Mouse (Mus musculus) right cerebral cortex, postnatal 10 days (tissue): ENCODE results near the gene 1600012H06Rik.
"Not testable (repeated sequence)": the region's sequence is repeated elsewhere in the genome, so short reads cannot be mapped to it uniquely, and the experiment has no call there.

Experiments used
- DNase-seq, 2 experiments: peaks; one replicate each; pipeline ENCODE4 v3.0.0; 2021; ENCODE audit warnings: low spot score in 2 of 2

1600012H06Rik gene

GRCm38 (mm10) chr17:14943009-14943728, at the start of gene 1600012H06Rik, which contains the start of gene Wdr27:
Gene 1600012H06Rik, plus strand, starts transcription at chr17:14943184.
Gene Wdr27, minus strand, starts transcription at chr17:14943158.
- peak; percentile 99 to 100 for DNase-seq

GRCm38 (mm10) chr17:14895058-14895457, 47.9 kb upstream of the 1600012H06Rik start:
- DNase-seq = not testable (repeated sequence)

- no peak for DNase-seq
These were observed 44.0 kb upstream of the 1600012H06Rik start for GRCm38 (mm10) chr17:14898972-14899371.

GRCm38 (mm10) chr17:14903212-14903611, 39.8 kb upstream of the 1600012H06Rik start:
- no peak for DNase-seq

GRCm38 (mm10) chr17:14904206-14904605, 38.8 kb upstream of the 1600012H06Rik start:
- DNase-seq = no peak

GRCm38 (mm10) chr17:14904637-14905265, 38.2 kb upstream of the 1600012H06Rik start:
- peak; percentile 79 to 87 for DNase-seq

- no peak for DNase-seq
These were observed 36.4 kb upstream of the 1600012H06Rik start for GRCm38 (mm10) chr17:14906611-14907010.

- no peak for DNase-seq
These were observed 35.8 kb upstream of the 1600012H06Rik start for GRCm38 (mm10) chr17:14907136-14907535.

- no peak for DNase-seq
These were observed 33.7 kb upstream of the 1600012H06Rik start for GRCm38 (mm10) chr17:14909331-14909730.

GRCm38 (mm10) chr17:14910771-14911170, 32.2 kb upstream of the 1600012H06Rik start:
- DNase-seq = no peak

- no peak for DNase-seq
These were observed 30.6 kb upstream of the 1600012H06Rik start for GRCm38 (mm10) chr17:14912420-14912819.

GRCm38 (mm10) chr17:14912981-14913380, 30.0 kb upstream of the 1600012H06Rik start:
- no peak for DNase-seq

- no peak for DNase-seq
These were observed 28.6 kb upstream of the 1600012H06Rik start for GRCm38 (mm10) chr17:14914401-14914800.

- no peak for DNase-seq
These were observed 25.1 kb upstream of the 1600012H06Rik start for GRCm38 (mm10) chr17:14917866-14918265.

- DNase-seq = no peak
These were observed 21.4 kb upstream of the 1600012H06Rik start for GRCm38 (mm10) chr17:14921582-14921981.

- DNase-seq = no peak
These were observed 15.3 kb upstream of the 1600012H06Rik start for GRCm38 (mm10) chr17:14927644-14928218.

GRCm38 (mm10) chr17:14928631-14929030, 14.4 kb upstream of the 1600012H06Rik start:
- no peak for DNase-seq

GRCm38 (mm10) chr17:14930697-14931096, 12.3 kb upstream of the 1600012H06Rik start:
- DNase-seq = no peak

- no peak for DNase-seq
These were observed 11.5 kb upstream of the 1600012H06Rik start for GRCm38 (mm10) chr17:14931469-14931868.

GRCm38 (mm10) chr17:14935280-14935679, 7.7 kb upstream of the 1600012H06Rik start:
- not testable (repeated sequence) for DNase-seq

GRCm38 (mm10) chr17:14935841-14936605, 7.0 kb upstream of the 1600012H06Rik start:
- no peak for DNase-seq

- DNase-seq = not testable (repeated sequence)
These were observed 803 bp upstream of the 1600012H06Rik start for GRCm38 (mm10) chr17:14942181-14942580.
